Mouse (Mus musculus): ENCODE data around the gene Pomgnt1. TPM values are rescaled to one million over a fixed set of nuclear protein-coding genes. Genes with fewer than 3 reads are reported as not detected.
A peak's percentile ranks its signal among the peaks of the same experiment; 100 is the strongest.

The Pomgnt1 gene
- polyA plus RNA-seq, 1 experiment from 2014 or later = 67.3 TPM

DNA sequence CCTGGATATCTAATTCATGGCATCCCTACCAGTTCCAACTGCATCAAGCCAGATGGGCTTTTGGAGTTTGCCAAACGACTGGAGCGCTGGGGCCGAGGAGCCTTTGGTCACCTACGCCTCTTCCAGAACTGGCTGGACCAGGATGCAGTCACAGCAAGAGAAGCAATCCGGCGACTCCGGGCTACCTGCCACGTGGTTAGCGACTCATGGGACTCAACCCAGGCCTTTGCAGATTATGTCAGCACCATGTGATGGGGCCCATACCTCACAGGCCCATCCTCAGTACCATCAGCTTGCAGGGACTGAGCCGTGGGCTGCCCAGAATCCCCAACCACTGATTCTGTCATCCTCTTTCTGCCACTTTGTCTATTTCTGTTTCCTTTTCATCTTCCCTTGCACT, 27.3 kb upstream of the Pomgnt1 start:
- H3K9me3 ChIP-seq (ENCODE audit: control insufficient read depth, low read length) = no peaks in the 10 kb centered on the region
- no peak overlapping the region for H3K4me3 ChIP-seq (replicated peaks; ENCODE audit: low read length)
- ATAC-seq = no peak
- no peaks in the 10 kb centered on the region for H3K27me3 ChIP-seq (replicated peaks; ENCODE audit: control insufficient read depth, insufficient read depth, low read length)
- peaks cover 49% of the 10 kb centered on the region for H3K36me3 ChIP-seq (ENCODE audit: control insufficient read depth, insufficient read depth)
- H3K4me1 ChIP-seq (replicated peaks; ENCODE audit: control insufficient read depth, insufficient read depth, low read length) = no peaks in the 10 kb centered on the region
- H3K27ac ChIP-seq (ENCODE audit: low read length) = no peak overlapping the region
- H3K9ac ChIP-seq (replicated peaks; ENCODE audit: low read depth, low read length) = no peak overlapping the region
- WGBS = 90% methylated on average over 10 of the region's 10 CpGs
- H3K4me2 ChIP-seq (ENCODE audit: low read length) = no peak overlapping the region

DNA sequence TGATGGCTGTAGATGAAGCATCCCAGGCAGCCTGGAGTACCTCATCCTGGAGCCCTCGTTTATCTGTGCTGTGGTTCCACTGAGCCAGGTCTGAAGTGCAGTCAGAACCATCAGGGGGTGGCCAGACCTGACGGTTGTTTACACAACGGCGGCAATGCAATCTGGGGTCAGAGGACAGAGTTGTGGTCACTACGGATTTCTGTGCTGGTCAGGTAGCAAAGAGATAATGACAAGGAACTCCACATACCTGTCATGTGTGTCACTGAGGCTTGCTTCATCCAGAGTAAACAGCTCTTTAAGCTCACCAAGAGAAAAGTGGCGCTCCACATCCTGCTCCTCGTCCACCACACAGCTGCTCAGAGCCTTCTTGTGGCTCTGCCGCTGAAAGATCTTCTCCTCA, 26.4 kb upstream of the Pomgnt1 start:
- no peaks in the 10 kb centered on the region for H3K4me1 ChIP-seq (replicated peaks; ENCODE audit: control insufficient read depth, insufficient read depth, low read length)
- no peak for ATAC-seq
- WGBS = 91% methylated on average over 8 of the region's 8 CpGs
- H3K4me3 ChIP-seq (replicated peaks; ENCODE audit: low read length) = no peak overlapping the region
- no peak overlapping the region for H3K9ac ChIP-seq (replicated peaks; ENCODE audit: low read depth, low read length)
- no peaks in the 10 kb centered on the region for H3K9me3 ChIP-seq (ENCODE audit: control insufficient read depth, low read length)
- H3K27me3 ChIP-seq (replicated peaks; ENCODE audit: control insufficient read depth, insufficient read depth, low read length) = no peaks in the 10 kb centered on the region
- H3K27ac ChIP-seq (ENCODE audit: low read length) = no peak overlapping the region
- H3K4me2 ChIP-seq (ENCODE audit: low read length) = no peak overlapping the region
- peaks cover 45% of the 10 kb centered on the region for H3K36me3 ChIP-seq (ENCODE audit: control insufficient read depth, insufficient read depth)

DNA sequence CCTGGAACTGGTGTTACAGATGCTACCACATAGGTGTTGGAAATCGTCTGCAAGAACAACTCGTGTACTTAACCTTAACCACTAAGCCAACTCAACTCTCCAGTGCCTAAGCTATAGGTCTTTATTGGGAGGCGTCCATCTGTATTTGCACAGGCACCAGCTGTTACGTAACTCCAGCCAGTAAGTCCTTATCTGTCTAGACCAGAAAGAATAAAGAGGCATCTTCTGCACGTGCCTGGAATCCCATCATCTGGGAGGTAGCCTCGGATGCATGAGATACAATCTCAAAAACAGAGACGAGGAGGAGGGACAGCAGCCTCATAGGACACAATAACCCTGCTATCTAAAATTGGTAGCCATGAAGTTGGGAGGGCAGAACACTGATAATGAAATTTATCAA, 22.7 kb upstream of the Pomgnt1 start:
- Histone ChIP-seq H3K4me2 (ENCODE audit: low read length) (no peak overlapping the region), H3K4me1 (replicated peaks; ENCODE audit: control insufficient read depth, insufficient read depth, low read length) (no peaks in the 10 kb centered on the region), H3K36me3 (ENCODE audit: control insufficient read depth, insufficient read depth) (peaks cover 25% of the 10 kb centered on the region), H3K4me3 (replicated peaks; ENCODE audit: low read length) (no peak overlapping the region), H3K27ac (ENCODE audit: low read length) (no peak overlapping the region), H3K9ac (replicated peaks; ENCODE audit: low read depth, low read length) (no peak overlapping the region), H3K9me3 (ENCODE audit: control insufficient read depth, low read length) (no peaks in the 10 kb centered on the region), H3K27me3 (replicated peaks; ENCODE audit: control insufficient read depth, insufficient read depth, low read length) (no peaks in the 10 kb centered on the region)
- 91% methylated on average over 7 of the region's 7 CpGs for WGBS
- ATAC-seq = no peak

DNA sequence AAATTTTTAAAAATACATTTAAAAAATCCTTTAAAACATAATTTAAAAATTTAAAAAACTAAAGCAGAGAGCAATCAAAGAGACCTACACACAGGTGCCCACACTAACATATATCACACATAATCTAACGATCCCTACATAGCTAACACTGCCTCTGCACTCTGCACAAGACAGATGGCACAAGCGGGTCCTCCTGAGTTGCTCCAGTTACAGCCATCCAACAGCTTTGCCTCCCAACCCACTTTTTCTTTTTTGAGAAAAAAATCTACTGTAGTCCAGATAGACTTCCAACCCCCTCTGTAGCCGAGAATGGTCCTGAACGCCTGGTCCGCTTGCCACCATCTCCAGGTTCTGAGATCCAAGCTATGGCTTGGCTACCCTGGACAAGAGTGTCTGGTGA, 18.4 kb upstream of the Pomgnt1 start:
- Histone ChIP-seq H3K4me1 (replicated peaks; ENCODE audit: control insufficient read depth, insufficient read depth, low read length) (no peaks in the 10 kb centered on the region), H3K9ac (replicated peaks; ENCODE audit: low read depth, low read length) (no peak overlapping the region), H3K27me3 (replicated peaks; ENCODE audit: control insufficient read depth, insufficient read depth, low read length) (no peaks in the 10 kb centered on the region), H3K36me3 (ENCODE audit: control insufficient read depth, insufficient read depth) (no peaks in the 10 kb centered on the region; the same call in 1 of the 2 replicates), H3K9me3 (ENCODE audit: control insufficient read depth, low read length) (no peaks in the 10 kb centered on the region), H3K4me2 (ENCODE audit: low read length) (no peak overlapping the region), H3K27ac (ENCODE audit: low read length) (no peak overlapping the region), H3K4me3 (replicated peaks; ENCODE audit: low read length) (no peak overlapping the region)
- 94% methylated on average over 5 of the region's 5 CpGs for WGBS
- ATAC-seq = no peak

DNA sequence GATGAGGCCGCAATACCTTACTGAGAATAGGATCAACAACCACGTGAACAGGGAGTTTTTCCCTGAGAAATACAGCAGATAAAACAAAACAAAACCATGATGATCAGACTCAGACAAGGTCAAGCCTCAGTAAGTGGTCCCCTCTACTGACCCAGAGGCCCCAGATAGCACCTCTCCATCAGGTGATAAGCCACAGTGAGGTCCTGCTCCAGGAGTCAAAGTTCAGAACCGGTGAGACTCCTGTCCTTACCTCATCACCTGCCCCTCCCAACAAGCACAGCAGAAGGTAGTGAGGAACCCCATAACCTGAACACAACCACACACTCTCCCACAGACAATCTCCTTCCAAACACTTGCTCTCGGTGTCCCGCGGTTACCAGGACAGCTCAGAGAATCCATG, 12.9 kb upstream of the Pomgnt1 start:
- H3K36me3 ChIP-seq (ENCODE audit: control insufficient read depth, insufficient read depth) = no peaks in the 10 kb centered on the region; the same call in 1 of the 2 replicates
- H3K27me3 ChIP-seq (replicated peaks; ENCODE audit: control insufficient read depth, insufficient read depth, low read length) = no peaks in the 10 kb centered on the region
- no peak overlapping the region for H3K9ac ChIP-seq (replicated peaks; ENCODE audit: low read depth, low read length)
- H3K9me3 ChIP-seq (ENCODE audit: control insufficient read depth, low read length) = no peaks in the 10 kb centered on the region
- no peak for ATAC-seq
- no peaks in the 10 kb centered on the region for H3K4me1 ChIP-seq (replicated peaks; ENCODE audit: control insufficient read depth, insufficient read depth, low read length)
- H3K4me3 ChIP-seq (replicated peaks; ENCODE audit: low read length) = no peak overlapping the region
- no peak overlapping the region for H3K4me2 ChIP-seq (ENCODE audit: low read length)
- no peak overlapping the region for H3K27ac ChIP-seq (ENCODE audit: low read length)
- WGBS = 97% methylated on average over 6 of the region's 6 CpGs

DNA sequence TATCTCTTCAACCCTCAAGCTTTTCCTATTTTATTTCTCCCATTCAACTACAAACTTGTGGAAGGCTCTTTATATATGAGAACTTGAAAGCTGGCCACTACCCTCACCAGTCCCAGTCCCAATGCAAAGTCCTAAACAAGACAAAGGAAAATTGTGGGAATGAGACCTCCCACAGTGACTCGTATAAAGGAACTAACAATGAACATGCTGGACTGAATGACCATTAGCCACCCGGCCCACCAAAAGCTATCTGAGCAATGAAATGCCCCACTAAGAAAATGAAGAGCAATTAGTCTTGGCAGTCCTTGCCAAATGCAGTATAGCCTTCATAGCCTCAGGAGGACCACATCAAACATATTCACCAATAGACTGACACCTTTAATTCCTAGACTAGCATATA, 12.2 kb upstream of the Pomgnt1 start:
- Histone ChIP-seq H3K36me3 (ENCODE audit: control insufficient read depth, insufficient read depth) (no peaks in the 10 kb centered on the region; the same call in 1 of the 2 replicates), H3K27ac (ENCODE audit: low read length) (no peak overlapping the region), H3K4me1 (replicated peaks; ENCODE audit: control insufficient read depth, insufficient read depth, low read length) (no peaks in the 10 kb centered on the region), H3K4me2 (ENCODE audit: low read length) (no peak overlapping the region), H3K27me3 (replicated peaks; ENCODE audit: control insufficient read depth, insufficient read depth, low read length) (no peaks in the 10 kb centered on the region), H3K9ac (replicated peaks; ENCODE audit: low read depth, low read length) (no peak overlapping the region), H3K9me3 (ENCODE audit: control insufficient read depth, low read length) (no peaks in the 10 kb centered on the region), H3K4me3 (replicated peaks; ENCODE audit: low read length) (no peak overlapping the region)
- no peak for ATAC-seq
- WGBS = 42% methylated on average over 2 of the region's 2 CpGs

DNA sequence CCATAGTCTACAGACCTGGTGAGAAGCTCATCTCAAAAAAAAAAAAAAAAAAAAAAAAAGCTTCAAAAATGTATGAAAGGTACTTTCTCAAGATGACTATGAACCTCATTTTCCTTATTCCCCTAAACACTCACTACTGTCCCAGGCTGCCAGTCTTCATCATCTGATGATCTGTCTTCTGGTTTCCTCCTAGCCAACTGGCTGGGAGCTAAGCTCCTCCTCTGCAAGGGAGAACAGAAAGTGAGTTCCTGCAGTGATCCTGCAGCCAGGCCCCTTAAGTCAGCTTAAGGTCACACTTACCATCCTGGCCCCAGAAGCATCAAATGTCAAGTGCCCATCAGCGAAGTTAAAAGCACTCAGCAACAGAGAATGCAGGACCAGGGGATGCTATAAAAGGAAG, 878 bp upstream of the Pomgnt1 start:
- peak overlapping the region; percentile 55; the same call in 1 of the 2 replicates for H3K9ac ChIP-seq (replicated peaks; ENCODE audit: low read depth, low read length)
- ATAC-seq = no peak
- H3K9me3 ChIP-seq (ENCODE audit: control insufficient read depth, low read length) = no peaks in the 10 kb centered on the region
- WGBS = 0% methylated on average over 1 of the region's 1 CpGs
- H3K36me3 ChIP-seq (ENCODE audit: control insufficient read depth, insufficient read depth) = no peaks in the 10 kb centered on the region
- peaks cover 17% of the 10 kb centered on the region for H3K4me1 ChIP-seq (replicated peaks; ENCODE audit: control insufficient read depth, insufficient read depth, low read length)
- peak overlapping the region; percentile 76 for H3K4me2 ChIP-seq (ENCODE audit: low read length)
- H3K4me3 ChIP-seq (replicated peaks; ENCODE audit: low read length) = peak overlapping the region; percentile 60
- no peak overlapping the region for H3K27ac ChIP-seq (ENCODE audit: low read length)
- no peaks in the 10 kb centered on the region for H3K27me3 ChIP-seq (replicated peaks; ENCODE audit: control insufficient read depth, insufficient read depth, low read length)

DNA sequence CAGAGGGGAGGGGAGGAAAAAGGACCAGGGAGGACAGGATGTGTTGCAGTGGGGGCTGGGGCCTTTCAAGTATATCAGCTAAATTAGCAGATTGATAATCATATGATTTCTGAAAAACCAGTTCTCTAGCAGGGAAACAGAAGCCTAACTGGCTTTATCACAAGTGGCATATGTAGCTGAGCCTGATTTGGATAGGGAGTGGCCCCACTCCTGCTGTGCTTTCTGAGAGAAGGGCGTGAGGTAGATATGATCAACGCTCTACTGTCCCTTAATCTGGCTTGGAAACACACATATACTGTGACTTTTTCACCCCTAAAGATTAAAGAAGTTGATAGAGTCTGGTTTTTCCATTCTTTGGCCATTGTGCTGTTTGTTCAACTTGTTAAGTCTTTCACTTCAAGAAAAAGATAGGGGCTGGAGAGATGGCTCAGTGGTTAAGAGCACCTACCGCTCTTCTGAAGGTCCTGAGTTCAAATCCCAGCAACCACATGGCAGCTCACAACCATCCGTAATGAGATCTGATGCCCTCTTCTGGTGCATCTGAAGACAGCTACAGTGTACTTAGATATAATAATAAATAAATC, 2.3 kb downstream of the Pomgnt1 start:
- H3K27me3 ChIP-seq (replicated peaks; ENCODE audit: control insufficient read depth, insufficient read depth, low read length) = no peaks in the 10 kb centered on the region
- H3K36me3 ChIP-seq (ENCODE audit: control insufficient read depth, insufficient read depth) = no peaks in the 10 kb centered on the region
- H3K4me3 ChIP-seq (replicated peaks; ENCODE audit: low read length) = no peak overlapping the region
- H3K4me2 ChIP-seq (ENCODE audit: low read length) = no peak overlapping the region
- 96% methylated on average over 4 of the region's 4 CpGs for WGBS
- H3K27ac ChIP-seq (ENCODE audit: low read length) = no peak overlapping the region
- no peak for ATAC-seq
- no peaks in the 10 kb centered on the region for H3K9me3 ChIP-seq (ENCODE audit: control insufficient read depth, low read length)
- H3K9ac ChIP-seq (replicated peaks; ENCODE audit: low read depth, low read length) = no peak overlapping the region
- H3K4me1 ChIP-seq (replicated peaks; ENCODE audit: control insufficient read depth, insufficient read depth, low read length) = peaks cover 17% of the 10 kb centered on the region

DNA sequence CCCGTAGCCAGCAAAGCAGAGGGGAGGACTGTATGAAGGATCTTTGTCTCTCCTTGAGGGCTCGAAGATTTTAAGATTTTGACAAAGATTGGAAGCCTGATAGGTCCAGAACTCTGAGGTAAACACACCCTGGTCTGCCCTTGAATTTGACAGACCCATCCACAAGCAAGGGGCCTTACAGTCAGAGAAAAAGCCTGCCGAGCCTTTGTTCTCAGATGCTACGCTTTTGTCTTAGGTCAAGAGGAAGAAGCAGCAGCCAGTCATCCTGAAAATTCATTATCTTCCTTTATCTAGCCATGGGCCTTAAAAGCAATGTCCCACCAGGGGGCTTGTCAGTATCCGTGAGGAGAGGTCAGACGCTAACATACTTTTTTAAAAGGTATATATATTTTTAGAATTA, 4.3 kb downstream of the Pomgnt1 start:
- no peak overlapping the region for H3K9ac ChIP-seq (replicated peaks; ENCODE audit: low read depth, low read length)
- 75% methylated on average over 6 of the region's 6 CpGs for WGBS
- no peaks in the 10 kb centered on the region for H3K27me3 ChIP-seq (replicated peaks; ENCODE audit: control insufficient read depth, insufficient read depth, low read length)
- no peak overlapping the region for H3K27ac ChIP-seq (ENCODE audit: low read length)
- no peak for ATAC-seq
- no peaks in the 10 kb centered on the region for H3K9me3 ChIP-seq (ENCODE audit: control insufficient read depth, low read length)
- H3K4me2 ChIP-seq (ENCODE audit: low read length) = no peak overlapping the region
- no peaks in the 10 kb centered on the region for H3K36me3 ChIP-seq (ENCODE audit: control insufficient read depth, insufficient read depth)
- peaks cover 11% of the 10 kb centered on the region for H3K4me1 ChIP-seq (replicated peaks; ENCODE audit: control insufficient read depth, insufficient read depth, low read length)
- no peak overlapping the region for H3K4me3 ChIP-seq (replicated peaks; ENCODE audit: low read length)

DNA sequence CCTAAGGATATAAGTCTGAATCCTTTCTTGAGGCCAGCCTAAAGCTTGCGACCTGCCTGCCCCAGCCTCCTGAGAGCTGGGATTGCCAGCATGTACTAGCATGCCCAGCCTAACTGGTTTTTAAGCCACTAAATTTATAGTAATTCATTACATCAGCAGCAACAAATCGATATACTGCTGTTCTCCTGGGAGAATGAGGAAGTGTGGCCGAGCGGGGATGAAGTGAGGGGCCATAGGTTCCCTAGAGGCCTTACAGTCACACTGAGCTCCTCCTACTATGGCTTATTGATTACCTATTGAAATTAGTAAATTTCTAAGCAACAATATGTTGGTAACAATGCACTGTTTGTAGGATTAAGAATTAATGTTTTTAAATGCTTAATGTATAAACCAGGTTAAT, 9.5 kb downstream of the Pomgnt1 start:
- no peak overlapping the region for H3K4me3 ChIP-seq (replicated peaks; ENCODE audit: low read length)
- 87% methylated on average over 4 of the region's 4 CpGs for WGBS
- no peaks in the 10 kb centered on the region for H3K4me1 ChIP-seq (replicated peaks; ENCODE audit: control insufficient read depth, insufficient read depth, low read length)

More for the DNA sequence above, 9.5 kb downstream of the Pomgnt1 start:
- Histone ChIP-seq H3K27ac (ENCODE audit: low read length) (no peak overlapping the region), H3K27me3 (replicated peaks; ENCODE audit: control insufficient read depth, insufficient read depth, low read length) (no peaks in the 10 kb centered on the region), H3K36me3 (ENCODE audit: control insufficient read depth, insufficient read depth) (no peaks in the 10 kb centered on the region), H3K4me2 (ENCODE audit: low read length) (no peak overlapping the region), H3K9me3 (ENCODE audit: control insufficient read depth, low read length) (no peaks in the 10 kb centered on the region), H3K9ac (replicated peaks; ENCODE audit: low read depth, low read length) (no peak overlapping the region)
- no peak for ATAC-seq

Data from forebrain, embryonic 16.5 days (tissue).